Mouse (Mus musculus) heart, embryonic 16.5 days (tissue): ENCODE measurements around the gene Gm49383. TPM values are rescaled to one million over a fixed set of nuclear protein-coding genes. Genes with fewer than 3 reads are reported as not detected.

Source experiments
- ATAC-seq: fragments of 200-750 bp; cut with Nextera tagmentation; replicated peaks from 2 replicates; pipeline ENCODE4 v1.8.0; 2017; ENCODE audit warnings: moderate number of reproducible peaks; ENCODE audit not compliant: insufficient read depth, low FRiP score; ENCODE audit errors: extremely low read depth
- H3K27ac ChIP-seq: fragments of 300-500 bp; sonication (generic); 2 replicates; pipeline ENCODE4 v1.5.1; 2014; ENCODE audit warnings: mild to moderate bottlenecking, low read length, control low read depth, moderate library complexity
- H3K27me3 ChIP-seq: fragments of 300-500 bp; sonication (generic); 2 replicates; pipeline ENCODE4 v1.6.1; 2014; ENCODE audit warnings: low read length, mixed read lengths; ENCODE audit not compliant: control insufficient read depth, insufficient read depth
- H3K36me3 ChIP-seq: fragments of 300-500 bp; sonication (generic); 2 replicates; pipeline ENCODE4 v1.6.1; 2014; ENCODE audit not compliant: control insufficient read depth, insufficient read depth
- H3K4me1 ChIP-seq: fragments of 300-500 bp; sonication (generic); 2 replicates; pipeline ENCODE4 v1.6.1; 2014; ENCODE audit warnings: low read length, mixed read lengths; ENCODE audit not compliant: control insufficient read depth, insufficient read depth
- H3K4me2 ChIP-seq: fragments of 300-500 bp; sonication (generic); 2 replicates; pipeline ENCODE4 v1.6.1; 2014; ENCODE audit warnings: low read depth, mild to moderate bottlenecking, control low read depth, low read length
- H3K4me3 ChIP-seq: fragments of 300-500 bp; sonication (generic); 2 replicates; pipeline ENCODE4 v1.5.1; 2014; ENCODE audit warnings: mild to moderate bottlenecking, control low read depth, low read length
- H3K9ac ChIP-seq: fragments of 300-500 bp; sonication (generic); 2 replicates; pipeline ENCODE4 v1.6.1; 2014; ENCODE audit warnings: low read length, control low read depth
- H3K9me3 ChIP-seq: fragments of 300-500 bp; sonication (generic); replicated peaks from 2 replicates; pipeline ENCODE4 v1.6.1; 2016; ENCODE audit warnings: low read length; ENCODE audit not compliant: control insufficient read depth
- WGBS: fragments of 180-500 bp; shearing (Covaris S2); extraction: QIAGEN DNeasy Blood & Tissue Kit; methylation state at CpG from one replicate; pipeline ENCODE4 v1.1.7; 2014; 5-methylcytosine and 5-hydroxymethylcytosine counted together
- polyA plus RNA-seq: library from polyadenylated mRNA; unstranded; fragments of >200 nt; fragmentation: Nextera tagmentation; extraction: Ambion mirVana; gene quantifications from 2 replicates; pipeline ENCODE4 v1.2.1, GENCODE M21; 2015

Gm49383 gene
- polyA plus RNA-seq, 1 experiment from 2014 or later, result 17.6 TPM

DNA sequence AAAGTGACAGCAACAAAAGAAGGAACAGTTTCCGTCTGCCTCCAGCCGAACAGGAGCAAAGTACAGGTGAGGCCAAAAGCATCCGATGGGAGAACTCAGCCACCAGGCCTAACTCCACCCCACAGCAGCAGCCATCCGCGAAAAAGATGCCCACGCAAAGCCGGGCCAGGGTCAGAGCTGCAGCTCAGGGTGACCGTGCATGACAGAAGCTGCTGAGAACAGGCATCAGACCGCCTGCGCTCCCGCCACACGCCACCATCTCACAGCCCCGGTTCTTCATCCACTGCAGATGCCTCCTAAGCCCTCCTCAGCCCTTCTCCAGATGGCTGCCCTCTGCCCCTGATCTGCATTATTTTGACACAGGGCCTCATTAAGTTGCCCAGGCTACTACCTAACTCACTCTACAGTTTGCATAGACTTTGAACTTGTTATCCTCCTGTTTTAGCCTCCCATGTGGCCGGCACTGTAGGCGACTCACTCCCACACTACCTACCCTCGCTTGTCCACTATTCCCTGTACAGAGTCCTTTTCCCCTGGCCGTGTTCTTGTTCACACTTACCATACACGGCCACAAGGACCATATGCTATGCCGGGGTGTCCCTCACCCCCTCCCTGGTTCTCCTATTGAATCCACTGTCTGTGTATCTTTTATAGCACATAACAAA, 23.8 kb upstream of the Gm49383 start:
- Histone ChIP-seq H3K4me2 (no peak overlapping the region), H3K27me3 (no peaks in the 10 kb centered on the region), H3K27ac (no peak overlapping the region), H3K4me3 (no peak overlapping the region), H3K9ac (no peak overlapping the region), H3K4me1 (no peaks in the 10 kb centered on the region), H3K9me3 (no peaks in the 10 kb centered on the region), H3K36me3 (peaks cover 11% of the 10 kb centered on the region)
- ATAC-seq, result no peak
- 88% methylated on average over 19 of the region's 19 CpGs for WGBS

DNA sequence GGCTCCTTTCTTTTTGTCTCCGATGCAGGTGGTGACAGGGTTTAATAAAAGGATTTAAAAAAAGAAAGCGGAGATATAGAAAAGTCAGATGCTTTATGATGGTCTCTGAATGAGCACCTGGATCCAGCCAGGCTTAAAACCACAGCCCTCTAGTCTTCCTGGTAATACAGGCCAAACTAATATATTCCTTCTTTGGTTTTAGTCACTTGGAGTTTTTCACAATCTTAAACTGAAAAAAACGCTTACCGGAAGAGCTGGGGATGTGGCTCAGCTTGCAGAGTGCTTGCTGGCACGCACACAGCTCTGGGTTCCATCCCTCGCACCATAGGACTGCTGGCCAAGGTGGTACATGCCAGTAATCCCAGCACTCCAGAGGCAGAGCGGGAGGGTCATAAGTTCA, 19.7 kb upstream of the Gm49383 start:
- H3K27me3 ChIP-seq, result no peaks in the 10 kb centered on the region
- whole genome bisulfite sequencing, result 83% methylated on average over 7 of the region's 7 CpGs
- no peaks in the 10 kb centered on the region for H3K4me1 ChIP-seq
- no peak overlapping the region for H3K9ac ChIP-seq
- no peak overlapping the region for H3K4me2 ChIP-seq
- no peak for ATAC-seq
- H3K36me3 ChIP-seq, result peaks cover 20% of the 10 kb centered on the region
- no peaks in the 10 kb centered on the region for H3K9me3 ChIP-seq
- H3K27ac ChIP-seq, result no peak overlapping the region
- no peak overlapping the region for H3K4me3 ChIP-seq

DNA sequence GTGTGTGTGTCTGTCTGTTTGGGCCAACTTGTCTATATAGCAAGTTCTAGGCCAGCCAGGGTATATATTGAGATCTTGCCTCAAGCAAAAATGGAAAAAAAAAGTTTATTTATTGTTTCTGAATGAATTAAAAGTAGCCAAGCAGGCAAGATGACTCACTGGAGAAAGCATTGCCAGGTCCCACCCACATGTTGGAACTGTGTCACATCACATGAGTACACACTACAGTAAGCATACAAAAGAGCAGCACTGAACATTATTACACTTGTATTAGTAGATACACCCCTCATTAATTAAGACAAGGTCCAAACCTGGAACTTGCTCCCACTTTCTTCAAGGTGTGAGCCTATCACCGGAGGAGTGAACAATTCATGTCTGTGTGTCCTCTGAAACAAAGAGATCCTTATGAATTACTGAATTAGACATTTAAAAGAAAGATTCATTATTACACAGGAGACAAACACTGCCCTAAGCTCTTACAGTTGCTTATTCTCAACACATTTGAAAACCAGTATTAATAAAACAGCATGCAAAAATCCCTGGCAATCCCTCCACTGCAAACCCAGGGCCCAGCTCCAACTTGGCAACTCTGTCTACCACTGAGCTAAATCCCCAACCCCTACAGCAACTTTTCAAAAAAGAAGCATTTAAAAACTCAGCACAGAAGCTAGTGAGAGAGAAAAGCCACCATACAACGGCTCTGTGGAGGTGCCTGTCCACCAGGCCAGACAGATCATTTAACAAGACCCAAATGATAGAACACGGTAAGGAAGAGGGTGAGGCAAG, 18.3 kb upstream of the Gm49383 start:
- no peak overlapping the region for H3K9ac ChIP-seq
- WGBS, result 81% methylated on average over 3 of the region's 3 CpGs
- peaks cover 12% of the 10 kb centered on the region for H3K36me3 ChIP-seq

DNA sequence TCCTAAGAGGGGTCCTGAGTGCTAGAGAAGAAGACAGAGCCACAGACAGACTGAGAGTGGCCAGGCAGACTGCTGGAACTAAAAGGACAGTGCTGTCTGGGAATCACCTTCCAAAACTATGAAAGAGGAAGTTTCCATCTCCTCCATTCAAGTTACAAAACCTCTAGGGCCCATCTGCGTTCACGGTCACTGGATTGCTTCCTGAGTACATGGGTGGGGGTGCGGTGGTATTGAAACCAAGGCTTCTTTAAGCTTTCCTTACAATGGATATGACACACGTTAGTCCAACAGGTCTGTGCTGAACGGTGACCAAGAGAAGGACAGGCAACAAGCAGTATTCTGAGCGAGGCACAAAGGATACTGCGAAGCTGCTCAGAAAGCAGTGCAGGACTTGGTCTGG, 17.5 kb upstream of the Gm49383 start:
- ATAC-seq, result no peak
- no peaks in the 10 kb centered on the region for H3K4me1 ChIP-seq
- no peak overlapping the region for H3K27ac ChIP-seq
- no peaks in the 10 kb centered on the region for H3K9me3 ChIP-seq
- no peak overlapping the region for H3K9ac ChIP-seq
- 85% methylated on average over 7 of the region's 7 CpGs for WGBS
- no peak overlapping the region for H3K4me2 ChIP-seq
- no peaks in the 10 kb centered on the region for H3K27me3 ChIP-seq
- H3K36me3 ChIP-seq, result peaks cover 15% of the 10 kb centered on the region
- H3K4me3 ChIP-seq, result no peak overlapping the region

More for the DNA sequence above, 18.3 kb upstream of the Gm49383 start:
- no peak overlapping the region for H3K4me3 ChIP-seq
- no peak overlapping the region for H3K4me2 ChIP-seq
- no peak overlapping the region for H3K27ac ChIP-seq
- no peaks in the 10 kb centered on the region for H3K9me3 ChIP-seq
- H3K4me1 ChIP-seq, result no peaks in the 10 kb centered on the region
- ATAC-seq, result no peak
- no peaks in the 10 kb centered on the region for H3K27me3 ChIP-seq

DNA sequence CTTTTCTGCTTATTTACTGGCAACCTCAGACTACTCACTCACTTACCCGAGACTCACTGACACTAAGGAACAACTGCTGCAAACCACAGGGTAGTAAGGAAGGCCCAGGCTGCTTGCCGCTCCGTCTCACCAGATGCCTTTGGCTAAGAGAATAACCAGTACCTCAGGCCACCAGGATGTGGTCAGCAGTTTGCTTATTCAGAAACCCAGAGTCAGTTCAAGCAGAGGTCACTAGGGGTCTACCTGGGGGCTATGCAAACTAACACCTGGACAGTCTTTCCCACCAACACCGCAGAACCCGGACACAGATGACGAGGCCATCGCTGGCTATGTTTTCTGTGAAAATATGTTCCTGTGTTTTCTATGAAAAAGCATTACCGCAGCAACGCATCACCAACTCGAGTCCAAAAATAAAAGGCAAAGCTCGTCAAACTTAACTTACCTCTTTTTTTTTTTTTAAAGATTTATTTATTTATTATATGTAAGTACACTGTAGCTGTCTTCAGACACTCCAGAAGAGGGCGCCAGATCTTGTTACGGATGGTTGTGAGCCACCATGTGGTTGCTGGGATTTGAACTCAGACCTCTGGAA, 16.4 kb upstream of the Gm49383 start:
- no peak for ATAC-seq
- Histone ChIP-seq H3K27ac (no peak overlapping the region), H3K4me3 (no peak overlapping the region), H3K9me3 (no peaks in the 10 kb centered on the region), H3K4me1 (no peaks in the 10 kb centered on the region), H3K4me2 (no peak overlapping the region), H3K9ac (no peak overlapping the region), H3K36me3 (peaks cover 19% of the 10 kb centered on the region), H3K27me3 (no peaks in the 10 kb centered on the region)
- WGBS, result 88% methylated on average over 13 of the region's 13 CpGs

DNA sequence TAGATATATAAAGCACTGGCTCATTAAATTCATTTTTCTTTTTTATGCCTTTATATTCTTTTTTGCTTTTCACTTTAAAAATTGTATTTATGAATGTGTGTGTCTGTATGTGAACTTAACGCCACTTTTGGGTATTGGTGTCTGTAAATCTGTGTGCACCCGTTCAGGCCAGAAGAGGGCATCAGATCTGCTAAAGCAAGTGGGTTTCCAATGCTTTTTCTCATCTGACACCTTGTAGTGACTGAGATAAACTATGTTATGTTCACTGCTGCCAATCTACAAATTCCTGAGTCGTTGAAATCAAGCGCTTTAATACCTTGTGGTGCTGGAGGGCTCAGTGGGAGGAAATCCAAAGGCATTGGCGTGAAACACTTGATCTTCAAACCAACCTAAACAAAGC, 14.2 kb upstream of the Gm49383 start:
- Histone ChIP-seq H3K9ac (no peak overlapping the region), H3K4me3 (no peak overlapping the region), H3K4me1 (no peaks in the 10 kb centered on the region), H3K27ac (peak overlapping the region; percentile 42), H3K9me3 (no peaks in the 10 kb centered on the region), H3K4me2 (no peak overlapping the region; the same call in 1 of the 2 replicates), H3K36me3 (peaks cover 18% of the 10 kb centered on the region), H3K27me3 (no peaks in the 10 kb centered on the region)
- 45% methylated on average over 5 of the region's 5 CpGs for WGBS
- ATAC-seq, result peak; percentile 64

DNA sequence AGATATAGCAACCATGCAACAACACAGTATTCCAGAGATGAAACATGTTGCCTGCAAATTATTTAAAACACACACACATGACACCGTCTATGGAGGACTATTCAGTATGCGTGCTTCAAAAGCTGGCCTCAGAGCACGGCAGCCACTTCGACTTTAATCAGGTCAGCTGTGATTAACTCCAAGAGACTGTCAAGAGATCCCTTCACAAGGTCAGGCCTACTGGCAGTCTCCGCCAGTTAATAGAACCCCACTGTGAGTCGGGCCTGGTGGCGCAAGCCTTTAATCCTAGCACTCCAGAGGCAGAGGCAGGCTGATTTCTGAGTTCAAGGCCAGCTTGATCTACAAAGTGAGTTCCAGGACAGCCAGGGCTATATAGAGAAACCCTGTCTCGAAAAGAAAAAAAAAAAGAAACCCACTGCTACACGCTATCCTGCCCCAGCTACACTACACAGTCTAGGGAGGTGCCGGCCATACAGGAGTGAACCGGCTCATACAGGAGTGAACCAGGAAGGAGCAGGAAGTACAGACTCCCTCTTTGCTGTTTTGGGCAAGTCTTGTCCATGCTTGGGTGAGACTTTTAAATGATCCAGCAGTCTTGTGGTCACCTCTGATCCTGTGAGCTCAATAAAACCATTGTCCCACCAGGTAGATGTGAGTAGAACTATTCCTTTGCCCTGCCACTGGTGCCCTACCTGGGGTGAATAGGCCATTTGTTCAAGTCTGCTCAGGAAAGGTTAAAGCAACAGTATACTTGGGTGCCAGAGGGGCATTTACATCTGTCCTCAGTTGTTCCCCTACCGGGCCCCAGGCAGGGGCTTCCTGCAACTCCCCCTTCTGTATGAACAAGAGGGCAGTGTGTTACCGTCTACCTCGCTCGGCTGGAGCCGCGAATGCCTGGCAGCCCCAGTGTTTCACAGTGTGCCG, 13.4 kb upstream of the Gm49383 start:
- no peak for ATAC-seq
- Histone ChIP-seq H3K27me3 (no peaks in the 10 kb centered on the region), H3K4me2 (no peak overlapping the region), H3K9ac (no peak overlapping the region), H3K27ac (0 out of 2 replicates have a peak overlapping the region, but pooled peaks have one; percentile 2), H3K9me3 (no peaks in the 10 kb centered on the region), H3K36me3 (peaks cover 18% of the 10 kb centered on the region), H3K4me3 (no peak overlapping the region), H3K4me1 (no peaks in the 10 kb centered on the region)
- WGBS, result 77% methylated on average over 18 of the region's 18 CpGs

DNA sequence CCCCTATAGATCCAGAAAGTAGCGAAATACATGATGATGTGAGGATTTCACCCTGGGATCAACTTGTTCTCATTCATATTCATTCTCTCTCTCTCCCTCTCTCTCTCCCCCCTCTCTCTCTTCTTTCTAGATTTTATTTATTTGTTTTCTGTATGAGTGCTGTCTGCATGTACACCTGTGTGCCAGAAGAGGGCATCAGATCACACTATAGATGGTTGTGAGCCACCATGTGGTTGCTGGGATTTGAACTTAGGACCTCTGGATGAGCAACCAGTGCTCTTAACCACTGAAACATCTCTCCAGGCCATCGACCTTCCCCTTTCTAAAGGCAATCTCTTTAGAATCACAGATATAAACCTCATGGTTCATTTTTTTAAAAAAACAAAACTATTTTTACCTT, 11.6 kb upstream of the Gm49383 start:
- 87% methylated on average over 2 of the region's 2 CpGs for WGBS
- Histone ChIP-seq H3K4me1 (no peaks in the 10 kb centered on the region), H3K27me3 (no peaks in the 10 kb centered on the region), H3K27ac (no peak overlapping the region), H3K4me2 (no peak overlapping the region), H3K36me3 (peaks cover 15% of the 10 kb centered on the region), H3K9ac (no peak overlapping the region), H3K4me3 (no peak overlapping the region), H3K9me3 (no peaks in the 10 kb centered on the region)
- ATAC-seq, result no peak
